Mouse (Mus musculus) MEL (cell line): ENCODE results near the gene Chuk. TPM values are rescaled to one million over a fixed set of nuclear protein-coding genes. Genes with fewer than 3 reads are reported as not detected.

Source experiments
- DNase-seq: peaks from one replicate; pipeline ENCODE4 v3.0.0; 2011; ENCODE audit warnings: low read depth, low spot score
- H3K27ac ChIP-seq: 2 replicates; pipeline ENCODE4 v1.5.1; 2012; ENCODE audit warnings: low read depth, mild to moderate bottlenecking, control low read depth, low read length, moderate library complexity; ENCODE audit not compliant: control insufficient read depth
- H3K27me3 ChIP-seq, 2 experiments: fragments of 150-350 bp in 1 of 2; sonication (generic) in 1 of 2; 2 replicates each; pipeline ENCODE4 v1.6.1; 2012; ENCODE audit warnings: low read length in 2 of 2, mild to moderate bottlenecking in 2 of 2, improper control_type of control experiment in 1 of 2, moderate library complexity in 1 of 2; ENCODE audit not compliant: insufficient read depth in 2 of 2, control insufficient read depth in 1 of 2
- H3K36me3 ChIP-seq, 2 experiments: 2 replicates each; pipeline ENCODE4 v1.6.1; 2012 to 2014; ENCODE audit warnings: low read length in 2 of 2, improper control_type of control experiment in 1 of 2, inconsistent platforms in 1 of 2, mild to moderate bottlenecking in 1 of 2; ENCODE audit not compliant: insufficient read depth in 2 of 2, control insufficient read depth in 1 of 2
- H3K4me1 ChIP-seq, 2 experiments: fragments of 150-350 bp in 1 of 2; sonication (generic) in 1 of 2; 2 replicates each; pipeline ENCODE4 v1.6.1; 2012; ENCODE audit warnings: low read length in 2 of 2, improper control_type of control experiment in 1 of 2, mild to moderate bottlenecking in 1 of 2; ENCODE audit not compliant: insufficient read depth in 2 of 2, control insufficient read depth in 1 of 2
- H3K4me3 ChIP-seq, 2 experiments: fragments of 150-350 bp in 1 of 2; sonication (generic) in 1 of 2; 2 replicates each; pipeline ENCODE4 v1.5.1; 2012; ENCODE audit warnings: low read depth in 2 of 2, low read length in 2 of 2, mild to moderate bottlenecking in 2 of 2, moderate library complexity in 2 of 2, control low read depth in 1 of 2, improper control_type of control experiment in 1 of 2; ENCODE audit not compliant: control insufficient read depth in 1 of 2, insufficient read depth in 1 of 2
- H3K79me2 ChIP-seq: 2 replicates; pipeline ENCODE4 v1.6.1; 2012; ENCODE audit warnings: mild to moderate bottlenecking, low read length, moderate library complexity; ENCODE audit not compliant: control insufficient read depth, poor library complexity, insufficient read depth
- H3K9ac ChIP-seq: 2 replicates; pipeline ENCODE4 v1.6.1; 2012; ENCODE audit warnings: low read depth, mild to moderate bottlenecking, control low read depth, low read length, moderate library complexity; ENCODE audit not compliant: control insufficient read depth, poor library complexity, severe bottlenecking
- H3K9me3 ChIP-seq: fragments of 150-350 bp; sonication (generic); replicated peaks from 2 replicates; pipeline ENCODE4 v1.6.1; 2012; ENCODE audit warnings: mild to moderate bottlenecking, low read length, improper control_type of control experiment, moderate library complexity; ENCODE audit not compliant: insufficient read depth
- EP300 ChIP-seq, 2 experiments: IDR thresholded peaks; 2 replicates each; pipeline ENCODE4 v1.6.1; 2011; ENCODE audit warnings: improper control_type of control experiment in 2 of 2, low read length in 2 of 2, low read depth in 1 of 2, mild to moderate bottlenecking in 1 of 2
- ETS1 ChIP-seq: IDR thresholded peaks from 2 replicates; pipeline ENCODE4 v1.6.1; 2012; ENCODE audit warnings: low read depth, mild to moderate bottlenecking, inconsistent platforms, low read length, improper control_type of control experiment, moderate library complexity
- GABPA ChIP-seq: IDR thresholded peaks from 2 replicates; pipeline ENCODE4 v1.6.1; 2012; ENCODE audit warnings: low read depth, mild to moderate bottlenecking, inconsistent platforms, low read length, improper control_type of control experiment, moderate library complexity
- KAT2A ChIP-seq: conservative IDR thresholded peaks from 2 replicates; pipeline ENCODE4 v1.6.1; 2012; ENCODE audit warnings: low read depth, low read length, improper control_type of control experiment, inconsistent platforms
- MAFK ChIP-seq: IDR thresholded peaks from 2 replicates; pipeline ENCODE4 v1.6.1; 2011; ENCODE audit warnings: low read depth, mild to moderate bottlenecking, low read length, improper control_type of control experiment, borderline replicate concordance
- MAZ ChIP-seq: IDR thresholded peaks from 2 replicates; pipeline ENCODE4 v1.6.1; 2012; ENCODE audit warnings: low read depth, mild to moderate bottlenecking, inconsistent platforms, low read length, improper control_type of control experiment
- MYB ChIP-seq: IDR thresholded peaks from 2 replicates; pipeline ENCODE4 v1.6.1; 2011; ENCODE audit warnings: mild to moderate bottlenecking, low read depth, low read length, improper control_type of control experiment
- MYC ChIP-seq: IDR thresholded peaks from 2 replicates; pipeline ENCODE4 v1.6.1; 2011; ENCODE audit warnings: low read depth, mild to moderate bottlenecking, low read length, improper control_type of control experiment, moderate library complexity
- NELFE ChIP-seq: IDR thresholded peaks from 2 replicates; pipeline ENCODE4 v1.6.1; 2011; ENCODE audit warnings: low read depth, low read length, improper control_type of control experiment
- NRF1 ChIP-seq: IDR thresholded peaks from 2 replicates; pipeline ENCODE4 v1.6.1; 2014; ENCODE audit warnings: low read depth, mild to moderate bottlenecking, inconsistent platforms, low read length, improper control_type of control experiment, moderate library complexity; ENCODE audit not compliant: poor library complexity, insufficient read depth, severe bottlenecking
- RAD21 ChIP-seq: IDR thresholded peaks from 2 replicates; pipeline ENCODE4 v1.6.1; 2011; ENCODE audit warnings: mild to moderate bottlenecking, low read depth, low read length, improper control_type of control experiment
- RCOR1 ChIP-seq: IDR thresholded peaks from 2 replicates; pipeline ENCODE4 v1.6.1; 2012; ENCODE audit warnings: low read depth, mild to moderate bottlenecking, inconsistent platforms, low read length, improper control_type of control experiment
- SIN3A ChIP-seq: IDR thresholded peaks from 2 replicates; pipeline ENCODE4 v1.6.1; 2012; ENCODE audit warnings: low read length, improper control_type of control experiment, inconsistent platforms
- UBTF ChIP-seq: IDR thresholded peaks from 2 replicates; pipeline ENCODE4 v1.6.1; 2012; ENCODE audit warnings: low read depth, mild to moderate bottlenecking, inconsistent platforms, low read length, improper control_type of control experiment, moderate library complexity, borderline replicate concordance; ENCODE audit not compliant: insufficient read depth
- ZC3H11A ChIP-seq: IDR thresholded peaks from 2 replicates; pipeline ENCODE4 v1.6.1; 2012; ENCODE audit warnings: low read depth, mild to moderate bottlenecking, inconsistent platforms, low read length, improper control_type of control experiment
- ZMIZ1 ChIP-seq: IDR thresholded peaks from 2 replicates; pipeline ENCODE4 v1.6.1; 2012; ENCODE audit warnings: low read depth, mild to moderate bottlenecking, inconsistent platforms, low read length, improper control_type of control experiment, moderate library complexity
- polyA plus RNA-seq, 2 experiments: library from polyadenylated mRNA; stranded (reverse) in 1 of 2; unstranded in 1 of 2; fragments of >175 nt in 1 of 2; fragments of >200 nt in 1 of 2; gene quantifications; 2 replicates each; pipeline versions ENCODE4 v1.2.1 to v1.2.4; 2012; ENCODE audit warnings: low replicate concordance in 2 of 2, low read depth in 1 of 2; ENCODE audit not compliant: insufficient read length in 2 of 2, insufficient read depth in 1 of 2, missing spikeins in 1 of 2
- total RNA-seq: library from RNA; depleted of rRNA; stranded (reverse); fragments of 300-350 nt; gene quantifications from 2 replicates; pipeline ENCODE4 v1.2.3, GENCODE M21; 2012

The Chuk gene
- total and polyA plus RNA-seq, 3 experiments: 50.5 to 463 (median 58.3) TPM

DNA sequence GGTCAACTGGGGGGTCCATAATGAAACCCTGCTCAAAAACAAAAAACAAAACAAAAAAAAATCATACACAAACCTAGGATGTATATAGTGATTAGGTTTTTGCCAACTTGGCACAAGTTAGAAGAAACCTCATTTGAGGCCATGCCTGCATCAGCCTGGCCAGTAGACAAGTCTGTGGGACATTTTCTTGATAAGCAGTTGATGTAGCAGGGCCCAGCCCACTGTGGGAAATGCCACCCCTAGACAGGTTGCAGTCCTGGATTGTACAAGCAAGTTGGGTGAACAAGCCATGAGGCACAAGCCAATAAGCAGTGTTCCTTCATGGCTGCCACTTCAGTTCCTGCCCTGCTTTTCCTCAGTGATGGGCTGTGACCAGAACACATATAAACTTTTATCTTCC is 6.4 kb downstream of the Chuk start:
- H3K4me1 ChIP-seq: peaks cover 10 to 11% of the 10 kb centered on the region in 2 experiments
- no peaks in the 10 kb centered on the region for H3K27me3 ChIP-seq
- peak; percentile 19 for DNase-seq
- TF ChIP-seq MYC: no peak
- TF ChIP-seq MYB: no peak
- no peak for TF ChIP-seq UBTF
- no peak for TF ChIP-seq EP300 (IDR thresholded peaks at IDR 0.05; ENCODE audit: low read depth in 1 of 2, low read length in 2 of 2)
- TF ChIP-seq MAFK: no peak
- TF ChIP-seq KAT2A: no peak
- no peak for TF ChIP-seq RAD21
- TF ChIP-seq GABPA: no peak
- no peak for TF ChIP-seq ZMIZ1
- TF ChIP-seq ZC3H11A: no peak
- TF ChIP-seq NRF1: no peak
- TF ChIP-seq NELFE: no peak
- TF ChIP-seq ETS1: no peak
- TF ChIP-seq SIN3A: no peak
- no peak for TF ChIP-seq RCOR1
- no peaks in the 10 kb centered on the region for H3K9me3 ChIP-seq
- peaks cover 22 to 54% of the 10 kb centered on the region in 2 experiments for H3K36me3 ChIP-seq
- no peak overlapping the region for H3K9ac ChIP-seq
- no peak overlapping the region for H3K4me3 ChIP-seq
- H3K27ac ChIP-seq: no peak overlapping the region
- H3K79me2 ChIP-seq: peaks cover 20% of the 10 kb centered on the region

GRCm38 (mm10) chr19:44086278-44086677 is 21.0 kb downstream of the Chuk start:
- Histone ChIP-seq H3K27ac (no peak overlapping the region), H3K36me3 (peaks cover 0 to 51% of the 10 kb centered on the region in 2 experiments; a peak in 2 of 4 replicates), H3K9ac (no peak overlapping the region), H3K79me2 (no peaks in the 10 kb centered on the region), H3K9me3 (no peaks in the 10 kb centered on the region), H3K27me3 (no peaks in the 10 kb centered on the region), H3K4me3 (no peak overlapping the region), H3K4me1 (no peaks in the 10 kb centered on the region)
- no peak for DNase-seq
- no peak for TF ChIP-seq MAZ
